Mouse (Mus musculus) neutrophil, adult 83 days (primary cell): Measurements from ENCODE around the gene Rps6ka1. TPM values are rescaled to one million over a fixed set of nuclear protein-coding genes. Genes with fewer than 3 reads are reported as not detected.

Source experiments
- total RNA-seq, 2 experiments: library from RNA; stranded (reverse); gene quantifications; one replicate each; pipeline ENCODE4 v1.2.4; 2023

The Rps6ka1 gene
- 100 to 1,000 TPM; 253 to 272 TPM for total RNA-seq

DNA sequence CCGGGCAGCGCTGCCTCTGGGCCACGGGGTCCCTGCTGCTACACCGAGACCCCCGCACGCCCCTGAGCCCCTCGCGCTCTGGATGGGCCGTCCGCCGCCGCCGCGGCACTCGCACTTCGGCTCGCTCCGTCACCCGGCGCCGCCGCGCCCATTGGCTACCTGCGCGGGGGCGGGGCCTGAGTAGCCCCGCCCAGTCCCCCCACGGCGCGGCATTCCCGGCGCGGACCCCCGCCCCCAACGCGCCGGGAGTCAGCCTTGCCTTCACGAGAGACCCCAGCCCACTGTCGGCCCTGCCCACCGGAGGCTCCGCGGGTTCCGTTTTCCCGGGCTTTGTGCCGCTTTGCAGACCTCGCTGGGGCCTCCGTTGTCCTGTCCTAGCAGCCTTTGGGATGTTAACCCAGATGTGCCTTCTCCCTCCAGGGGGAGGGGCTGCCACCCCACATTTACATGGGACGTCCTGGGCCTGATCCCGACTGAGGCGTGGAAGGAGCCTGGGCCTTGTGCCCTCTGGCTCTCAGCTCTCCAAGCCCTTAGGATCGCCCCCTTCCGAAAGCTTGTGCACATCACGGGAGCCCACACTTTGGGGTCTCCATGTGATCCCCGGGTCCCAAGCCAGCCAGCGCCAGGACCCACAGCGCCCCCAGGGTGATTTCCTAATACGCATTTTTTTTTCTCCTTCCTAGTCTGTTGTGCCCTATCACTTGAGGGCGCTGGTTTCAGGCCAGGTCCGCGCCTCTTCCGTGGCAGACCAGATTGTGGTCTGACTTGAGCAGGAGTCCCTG, at the start of gene Rps6ka1:
TSS of gene Rps6ka1 (minus strand) at position 126 of the 782 bp plus-strand sequence.

Other genes with a start within 250 kb of the Rps6ka1 start
- 100 to 1,000 TPM in 1 of 2 experiments, 10 to 100 TPM in 1; 90.6 to 113 TPM for gene Zdhhc18, start 237.6 kb downstream of the Rps6ka1 start, total RNA-seq
- gene Pigv, start 215.2 kb downstream of the Rps6ka1 start, total RNA-seq, result 10 to 100 TPM; 20.4 to 22.0 TPM
- 100 to 1,000 TPM; 128 to 143 TPM for gene Arid1a, start 131.0 kb downstream of the Rps6ka1 start, total RNA-seq
- gene Hmgn2, start 80.9 kb upstream of the Rps6ka1 start, total RNA-seq, result 1,000 to 10,000 TPM; 1,319 to 1,440 TPM
- 10 to 100 TPM; 65.1 to 68.3 TPM for gene Dhdds, start 113.1 kb upstream of the Rps6ka1 start, total RNA-seq
- gene Lin28a, start 131.0 kb upstream of the Rps6ka1 start, total RNA-seq, result 10 to 100 TPM; 48.0 to 51.8 TPM
- gene Zfp683, start 166.0 kb upstream of the Rps6ka1 start, total RNA-seq, result not detected
- under 1 TPM in 1 of 2 experiments, not detected in 1; 0.59 TPM for gene Crybg2, start 173.0 kb upstream of the Rps6ka1 start, total RNA-seq
- 1,000 to 10,000 TPM; 1,531 to 1,665 TPM for gene Cd52, start 207.3 kb upstream of the Rps6ka1 start, total RNA-seq
- 1 to 10 TPM; 5.0 to 8.1 TPM for gene Ubxn11, start 214.8 kb upstream of the Rps6ka1 start, total RNA-seq
- gene Sh3bgrl3, start 241.0 kb upstream of the Rps6ka1 start, total RNA-seq, result 100 to 1,000 TPM; 911 to 950 TPM